In genomic region chr10:127734434-127734833, GRCm38 (mm10) we compare ENCODE assay signal across 11 mouse cellular contexts. TPM values are rescaled to one million over a fixed set of nuclear protein-coding genes. Genes with fewer than 3 reads are reported as not detected.
DNase-seq lines count a peak whose midpoint lies in the region; ATAC-seq and TF ChIP-seq lines count a peak whose summit lies in the region.
"Had no signal": no experiment of that assay in that cellular context is flagged by ENCODE, and none has a peak within 500 bp of the region (broad histone marks: within the 10 kb centered on the region; RNA-seq: fewer than 3 reads in every experiment).

No protein-coding gene starts in this region.

- no peaks in the 10 kb centered on the region for H3K27me3 ChIP-seq in heart, adult 2 months (ENCODE audit: control insufficient read depth, insufficient read depth, low read length)
- 0 out of 2 replicates have a peak, but pooled peaks cover 4% of the 10 kb centered on the region for H3K27me3 ChIP-seq in heart, embryonic 12.5 days (replicated peaks)
- H3K27me3 ChIP-seq in lung, embryonic 14.5 days (ENCODE audit: insufficient read depth, low read length): no peaks in the 10 kb centered on the region
- H3K27me3 ChIP-seq: liver, embryonic 13.5 days; neural tube, embryonic 12.5 days had no signal

- no peak overlapping the region for H3K4me3 ChIP-seq in heart, adult 2 months
- no peak overlapping the region for H3K4me3 ChIP-seq in heart, embryonic 12.5 days
- H3K4me3 ChIP-seq in lung, embryonic 14.5 days (ENCODE audit: low read depth, low read length): no peak overlapping the region
- H3K4me3 ChIP-seq: liver, embryonic 13.5 days; neural tube, embryonic 12.5 days had no signal

- TF ChIP-seq POLR2A in heart, adult 2 months (IDR thresholded peaks at IDR 0.05; ENCODE audit: insufficient read depth, low read depth, low read length): no peak

- peak; percentile 54 for TF ChIP-seq CTCF in heart, adult 2 months (IDR thresholded peaks at IDR 0.05)
- TF ChIP-seq CTCF in lung, embryonic 14.5 days (IDR thresholded peaks at IDR 0.05; ENCODE audit: low read depth): peak; percentile 70

- H3K9me3 ChIP-seq in heart, embryonic 12.5 days (replicated peaks): no peaks in the 10 kb centered on the region
- H3K9me3 ChIP-seq in lung, embryonic 14.5 days (ENCODE audit: low read depth, low read length): no peaks in the 10 kb centered on the region
- H3K9me3 ChIP-seq: liver, embryonic 13.5 days; neural tube, embryonic 12.5 days had no signal

- intact Hi-C loops in heart, adult 2 months (cut with DNase I): loop anchor here (5.0 to 10.0 kb wide), 2 partner anchors 42 to 170 kb away; no protein-coding TSS in a partner anchor

- no peaks in the 10 kb centered on the region for H3K36me3 ChIP-seq in heart, adult 2 months (ENCODE audit: control insufficient read depth, insufficient read depth, low read length)
- H3K36me3 ChIP-seq in heart, embryonic 12.5 days: no peaks in the 10 kb centered on the region
- H3K36me3 ChIP-seq in lung, embryonic 14.5 days (ENCODE audit: insufficient read depth): no peaks in the 10 kb centered on the region
- H3K36me3 ChIP-seq: liver, embryonic 13.5 days; neural tube, embryonic 12.5 days had no signal

- no peak overlapping the region for H3K4me2 ChIP-seq in heart, embryonic 12.5 days
- no peak overlapping the region for H3K4me2 ChIP-seq in lung, embryonic 14.5 days
- H3K4me2 ChIP-seq: neural tube, embryonic 12.5 days had no signal

- no peak for TF ChIP-seq EP300 in heart, adult 2 months (IDR thresholded peaks at IDR 0.05; ENCODE audit: insufficient read depth, low read depth, low read length)

- WGBS in heart, adult 2 months: 23% methylated on average over 5 of the region's 5 CpGs
- 21% methylated on average over 5 of the region's 5 CpGs for WGBS in heart, embryonic 12.5 days
- WGBS in lung, embryonic 14.5 days: 35% methylated on average over 5 of the region's 5 CpGs

- no peak overlapping the region for H3K27ac ChIP-seq in heart, adult 2 months
- no peak overlapping the region for H3K27ac ChIP-seq in heart, embryonic 12.5 days (ENCODE audit: poor library complexity, severe bottlenecking)
- H3K27ac ChIP-seq in lung, embryonic 14.5 days (ENCODE audit: low read depth): no peak overlapping the region
- H3K27ac ChIP-seq: liver, embryonic 13.5 days; neural tube, embryonic 12.5 days had no signal

- no peak for DNase-seq in heart, adult 2 months
- DNase-seq in lung, embryonic 14.5 days: peak; percentile 77
- no peak for DNase-seq in lung, postnatal 25 days (ENCODE audit: low spot score)
- peak; percentile 72 for DNase-seq in ZHBTc4 (ENCODE audit: low read depth, low spot score)
- peak; percentile 65 for DNase-seq in retina, embryonic 14.5 days (ENCODE audit: low spot score)
- DNase-seq in right cerebral cortex, postnatal 4 days: no peak
- DNase-seq: kidney, postnatal 25 days; liver, embryonic 13.5 days had no signal

- no peaks in the 10 kb centered on the region for H3K79me2 ChIP-seq in heart, adult 2 months (replicated peaks; ENCODE audit: control insufficient read depth, insufficient read depth, low read length)

- no peak for ATAC-seq in heart, embryonic 12.5 days (ENCODE audit: insufficient number of reproducible peaks, low FRiP score)
- ATAC-seq in lung, embryonic 14.5 days (ENCODE audit: insufficient read depth): no peak

- H3K4me1 ChIP-seq in heart, adult 2 months (ENCODE audit: control insufficient read depth, insufficient read depth, low read length): peaks cover 1% of the 10 kb centered on the region; the same call in 1 of the 2 replicates
- H3K4me1 ChIP-seq in heart, embryonic 12.5 days (replicated peaks): peaks cover 9% of the 10 kb centered on the region
- no peaks in the 10 kb centered on the region for H3K4me1 ChIP-seq in lung, embryonic 14.5 days (ENCODE audit: insufficient read depth)

- H3K9ac ChIP-seq in heart, adult 2 months (ENCODE audit: low read depth, low read length): no peak overlapping the region
- H3K9ac ChIP-seq in heart, embryonic 12.5 days: no peak overlapping the region
- H3K9ac ChIP-seq in lung, embryonic 14.5 days: no peak overlapping the region
- H3K9ac ChIP-seq: liver, embryonic 13.5 days; neural tube, embryonic 12.5 days had no signal

RNA-seq across cellular contexts. Expression of gene Zbtb39, which starts 4.9 kb away (rescaled TPM):
- total RNA-seq in heart, adult 2 months (2021): 1 to 10 TPM; 7.7 to 7.8 TPM
- polyA plus RNA-seq in heart, adult 2 months (2012; rRNA removed): 4.3 and 6.3 TPM in 2 replicates
- polyA plus RNA-seq in heart, embryonic 12.5 days (2016; fragmentation: Nextera tagmentation; extraction: Ambion mirVana): 2.5 TPM in 2 replicates
- polyA plus RNA-seq in lung, embryonic 14.5 days (2014; fragmentation: Nextera tagmentation; extraction: Ambion mirVana): 4.2 and 4.4 TPM in 2 replicates

RNA-seq across cellular contexts. Expression of gene Tac2, which starts 10.2 kb away (rescaled TPM):
- not detected for total RNA-seq in heart, adult 2 months (2021)
- polyA plus RNA-seq in heart, adult 2 months (2012; rRNA removed): not detected in 2 replicates
- polyA plus RNA-seq in heart, embryonic 12.5 days (2016; fragmentation: Nextera tagmentation; extraction: Ambion mirVana): 4.4 and 16.9 TPM in 2 replicates
- polyA plus RNA-seq in lung, embryonic 14.5 days (2014; fragmentation: Nextera tagmentation; extraction: Ambion mirVana): not detected in 2 replicates

RNA-seq across cellular contexts. Expression of gene Gpr182, which starts 17.1 kb away (rescaled TPM):
- 1 to 10 TPM; 2.6 to 3.9 TPM for total RNA-seq in heart, adult 2 months (2021)
- polyA plus RNA-seq in heart, adult 2 months (2012; rRNA removed): 7.7 and 8.6 TPM in 2 replicates
- polyA plus RNA-seq in heart, embryonic 12.5 days (2016; fragmentation: Nextera tagmentation; extraction: Ambion mirVana): 22.2 and 23.4 TPM in 2 replicates
- polyA plus RNA-seq in lung, embryonic 14.5 days (2014; fragmentation: Nextera tagmentation; extraction: Ambion mirVana): 2.6 and 3.2 TPM in 2 replicates

RNA-seq across cellular contexts. Expression of gene Rdh1, which starts 25.1 kb away (rescaled TPM):
- total RNA-seq in heart, adult 2 months (2021): under 1 TPM in 1 of 2 experiments, not detected in 1; 0.05 TPM
- polyA plus RNA-seq in heart, adult 2 months (2012; rRNA removed): 0.04 TPM in 1 of 2 replicates, not detected in the other
- polyA plus RNA-seq in heart, embryonic 12.5 days (2016; fragmentation: Nextera tagmentation; extraction: Ambion mirVana): not detected in 2 replicates
- 0.04 TPM in 1 of 2 replicates, not detected in the other for polyA plus RNA-seq in lung, embryonic 14.5 days (2014; fragmentation: Nextera tagmentation; extraction: Ambion mirVana)
- polyA plus RNA-seq: embryonic facial prominence, embryonic 11.5 days had no signal

RNA-seq across cellular contexts. Expression of gene Rdh16f1, which starts 25.2 kb away (rescaled TPM):
- total RNA-seq in heart, adult 2 months (2021): under 1 TPM in 1 of 2 experiments, not detected in 1; 0.10 TPM
- 0.12 TPM in 1 of 2 replicates, not detected in the other for polyA plus RNA-seq in heart, adult 2 months (2012; rRNA removed)
- not detected in 2 replicates for polyA plus RNA-seq in heart, embryonic 12.5 days (2016; fragmentation: Nextera tagmentation; extraction: Ambion mirVana)
- not detected in 2 replicates for polyA plus RNA-seq in lung, embryonic 14.5 days (2014; fragmentation: Nextera tagmentation; extraction: Ambion mirVana)
- polyA plus RNA-seq: embryonic facial prominence, embryonic 11.5 days; neural tube, embryonic 12.5 days had no signal

Comparison
In these comparisons a context has a peak if more than half of its experiments do, and no peak if none do; other contexts are left out.
1. DNase-seq: peak in lung, embryonic 14.5 days (single experiment), ZHBTc4 (single experiment) and retina, embryonic 14.5 days (single experiment); none in heart, adult 2 months (0 of 2), lung, postnatal 25 days (single experiment) and right cerebral cortex, postnatal 4 days (single experiment).